Mouse (Mus musculus): ENCODE data around the gene Prkab2. TPM values are rescaled to one million over a fixed set of nuclear protein-coding genes. Genes with fewer than 3 reads are reported as not detected.
A peak's percentile ranks its signal among the peaks of the same experiment; 100 is the strongest.

Prkab2 gene
- polyA plus RNA-seq, 1 experiment from 2014 or later, result 8.7 TPM

DNA sequence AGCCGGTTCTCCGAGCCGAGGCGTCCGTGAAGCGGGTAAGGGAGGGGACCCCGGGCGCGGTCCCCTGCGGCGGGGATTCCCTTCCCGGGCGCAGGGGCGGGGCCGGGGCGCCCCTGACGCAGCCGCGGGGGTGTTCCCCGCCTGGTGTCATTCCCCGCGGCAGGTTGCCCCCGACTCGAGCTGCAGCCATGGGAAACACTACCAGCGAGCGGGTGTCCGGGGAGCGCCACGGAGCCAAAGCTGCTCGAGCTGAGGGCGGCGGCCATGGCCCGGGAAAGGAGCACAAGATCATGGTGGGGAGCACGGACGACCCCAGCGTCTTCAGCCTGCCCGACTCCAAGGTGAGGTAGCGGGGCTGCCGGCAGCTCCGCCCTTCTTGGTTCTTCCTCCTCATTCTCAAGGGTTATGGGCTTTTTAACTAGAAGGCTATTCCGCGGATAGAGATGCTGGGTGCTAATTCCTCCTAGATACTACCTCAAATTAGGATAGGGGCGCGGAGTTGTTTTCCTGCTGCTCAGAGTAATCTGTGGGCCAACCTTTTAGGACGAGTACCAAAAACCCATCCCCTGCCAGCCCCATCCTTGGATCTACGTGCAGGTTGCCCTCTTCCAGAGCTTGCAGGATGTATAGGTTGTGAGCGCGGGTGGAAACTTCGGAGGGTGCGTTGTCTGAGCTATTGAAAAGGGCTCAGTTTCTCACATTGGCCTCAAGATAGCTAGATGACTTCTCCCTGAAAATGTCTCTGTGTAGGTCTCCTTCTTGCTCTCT lies 617 bp downstream of the Prkab2 start:
- no peaks in the 10 kb centered on the region for H3K9me3 ChIP-seq (ENCODE audit: control insufficient read depth, low read depth, low read length)
- peak; percentile 74; the same call in 1 of the 2 replicates for ATAC-seq (ENCODE audit: insufficient number of reproducible peaks, insufficient read depth, low FRiP score, low read depth)
- H3K4me1 ChIP-seq (ENCODE audit: control insufficient read depth, insufficient read depth, low read length), result peaks cover 11% of the 10 kb centered on the region; the same call in 1 of the 2 replicates
- no peaks in the 10 kb centered on the region for H3K27me3 ChIP-seq (ENCODE audit: control insufficient read depth, insufficient read depth, low read length)
- H3K4me2 ChIP-seq (replicated peaks; ENCODE audit: low read depth, low read length), result peak overlapping the region; percentile 91
- H3K36me3 ChIP-seq (ENCODE audit: control insufficient read depth, insufficient read depth, low read length), result 0 out of 2 replicates have a peak, but pooled peaks cover 3% of the 10 kb centered on the region
- peak overlapping the region; percentile 86 for H3K4me3 ChIP-seq (ENCODE audit: low read depth, low read length)
- 0 out of 2 replicates have a peak overlapping the region, but pooled peaks have one; percentile 33 for H3K27ac ChIP-seq (ENCODE audit: low read length)
- WGBS, result 1% methylated on average over 49 of the region's 50 CpGs
- H3K9ac ChIP-seq (replicated peaks; ENCODE audit: low read depth, low read length), result peak overlapping the region; percentile 64

DNA sequence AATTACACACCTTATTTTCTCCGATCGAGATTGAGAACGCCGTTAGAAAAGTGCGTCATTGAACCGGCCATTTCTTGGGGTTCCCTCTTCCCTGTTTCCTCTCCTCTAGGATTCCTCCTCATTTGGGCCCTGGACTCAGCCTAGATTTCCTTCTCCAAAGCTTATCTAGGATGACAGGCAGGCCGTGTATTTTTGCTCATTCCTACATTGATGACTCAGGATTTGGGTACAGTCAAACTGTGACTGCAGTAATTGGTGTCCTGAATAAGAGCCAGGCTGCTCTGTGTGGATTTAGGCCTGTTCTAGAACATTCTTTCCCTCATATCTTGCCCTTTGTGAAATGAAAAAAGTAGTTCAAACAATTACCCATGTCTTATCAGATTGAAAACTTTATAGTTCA lies 1.8 kb downstream of the Prkab2 start:
- WGBS, result 89% methylated on average over 7 of the region's 7 CpGs
- Histone ChIP-seq H3K36me3 (ENCODE audit: control insufficient read depth, insufficient read depth, low read length) (peaks cover 13% of the 10 kb centered on the region; the same call in 1 of the 2 replicates), H3K4me3 (ENCODE audit: low read depth, low read length) (no peak overlapping the region), H3K4me2 (replicated peaks; ENCODE audit: low read depth, low read length) (peak overlapping the region; percentile 91; the same call in 1 of the 2 replicates), H3K27me3 (ENCODE audit: control insufficient read depth, insufficient read depth, low read length) (no peaks in the 10 kb centered on the region), H3K9ac (replicated peaks; ENCODE audit: low read depth, low read length) (no peak overlapping the region), H3K4me1 (ENCODE audit: control insufficient read depth, insufficient read depth, low read length) (peaks cover 11% of the 10 kb centered on the region; the same call in 1 of the 2 replicates), H3K27ac (ENCODE audit: low read length) (no peak overlapping the region), H3K9me3 (ENCODE audit: control insufficient read depth, low read depth, low read length) (no peaks in the 10 kb centered on the region)
- no peak for ATAC-seq (ENCODE audit: insufficient number of reproducible peaks, insufficient read depth, low FRiP score, low read depth)

DNA sequence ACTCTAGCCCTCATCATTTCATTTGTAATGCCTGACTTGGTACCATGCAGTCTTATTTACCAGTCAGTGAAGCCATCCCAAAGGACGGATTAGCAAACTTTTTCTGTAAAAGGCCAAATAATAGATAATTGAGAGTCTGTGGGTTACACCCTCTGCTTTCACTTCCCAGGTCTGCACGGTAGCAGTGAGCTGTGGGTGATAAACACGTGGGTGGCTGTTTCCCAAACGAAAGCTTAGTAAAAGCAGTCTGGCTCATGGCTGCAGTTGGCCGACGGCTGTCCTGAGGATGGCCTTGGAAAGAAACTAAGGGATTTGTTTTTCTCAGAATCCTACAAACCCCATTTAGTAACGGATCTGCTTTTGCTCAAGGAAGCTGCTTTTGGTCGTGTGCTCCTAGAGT lies 3.2 kb downstream of the Prkab2 start:
- peaks cover 11% of the 10 kb centered on the region; the same call in 1 of the 2 replicates for H3K4me1 ChIP-seq (ENCODE audit: control insufficient read depth, insufficient read depth, low read length)
- 66% methylated on average over 8 of the region's 8 CpGs for WGBS
- no peak overlapping the region for H3K9ac ChIP-seq (replicated peaks; ENCODE audit: low read depth, low read length)
- no peaks in the 10 kb centered on the region for H3K9me3 ChIP-seq (ENCODE audit: control insufficient read depth, low read depth, low read length)
- no peak overlapping the region for H3K4me3 ChIP-seq (ENCODE audit: low read depth, low read length)
- no peaks in the 10 kb centered on the region for H3K27me3 ChIP-seq (ENCODE audit: control insufficient read depth, insufficient read depth, low read length)
- no peak overlapping the region for H3K4me2 ChIP-seq (replicated peaks; ENCODE audit: low read depth, low read length)
- H3K36me3 ChIP-seq (ENCODE audit: control insufficient read depth, insufficient read depth, low read length), result peaks cover 13% of the 10 kb centered on the region; the same call in 1 of the 2 replicates
- ATAC-seq (ENCODE audit: insufficient number of reproducible peaks, insufficient read depth, low FRiP score, low read depth), result no peak
- H3K27ac ChIP-seq (ENCODE audit: low read length), result no peak overlapping the region

DNA sequence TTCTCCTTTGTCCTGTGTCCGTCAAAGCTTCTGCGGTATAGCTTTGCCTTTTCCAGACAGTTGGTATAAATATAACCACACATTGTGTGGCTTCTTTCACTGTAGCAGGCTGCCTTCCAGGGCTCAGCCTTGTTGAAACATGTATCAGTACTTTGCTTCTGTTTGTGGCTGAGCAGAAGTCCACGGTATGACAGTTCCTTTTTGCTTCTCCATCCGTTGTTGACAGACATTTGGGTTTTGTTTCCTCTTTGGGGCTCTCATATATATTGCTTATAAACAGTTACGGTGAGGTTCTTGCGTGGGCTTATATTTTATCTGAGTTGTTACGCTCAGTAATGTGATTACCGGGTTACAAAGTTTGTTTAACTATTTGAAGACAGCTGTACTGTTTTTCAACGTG lies 7.5 kb downstream of the Prkab2 start:
- Histone ChIP-seq H3K27ac (ENCODE audit: low read length) (no peak overlapping the region), H3K4me2 (replicated peaks; ENCODE audit: low read depth, low read length) (no peak overlapping the region), H3K9ac (replicated peaks; ENCODE audit: low read depth, low read length) (no peak overlapping the region), H3K4me3 (ENCODE audit: low read depth, low read length) (no peak overlapping the region), H3K4me1 (ENCODE audit: control insufficient read depth, insufficient read depth, low read length) (no peaks in the 10 kb centered on the region), H3K27me3 (ENCODE audit: control insufficient read depth, insufficient read depth, low read length) (no peaks in the 10 kb centered on the region), H3K36me3 (ENCODE audit: control insufficient read depth, insufficient read depth, low read length) (peaks cover 30% of the 10 kb centered on the region), H3K9me3 (ENCODE audit: control insufficient read depth, low read depth, low read length) (no peaks in the 10 kb centered on the region)
- no peak for ATAC-seq (ENCODE audit: insufficient number of reproducible peaks, insufficient read depth, low FRiP score, low read depth)
- 61% methylated on average over 9 of the region's 9 CpGs for WGBS

DNA sequence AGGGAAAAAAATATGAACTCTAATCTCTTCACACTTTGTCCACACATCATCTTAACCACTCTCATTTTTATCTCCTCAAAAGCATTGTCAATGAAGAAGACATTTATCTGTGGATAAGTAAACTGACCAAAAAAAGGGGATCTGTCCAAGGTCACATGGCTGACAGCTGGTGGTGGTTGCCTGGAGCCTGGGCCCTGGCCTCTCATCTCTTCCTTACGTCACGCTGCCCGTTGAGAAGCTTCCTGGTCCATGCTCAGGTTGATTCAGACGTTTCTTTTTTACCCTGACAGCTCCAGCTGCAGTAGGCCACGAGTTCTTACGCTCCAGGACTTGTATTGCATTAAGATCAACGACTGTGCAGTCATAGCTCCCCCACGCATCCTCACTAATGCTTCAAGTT lies 8.2 kb downstream of the Prkab2 start:
- Histone ChIP-seq H3K9ac (replicated peaks; ENCODE audit: low read depth, low read length) (no peak overlapping the region), H3K27ac (ENCODE audit: low read length) (no peak overlapping the region), H3K27me3 (ENCODE audit: control insufficient read depth, insufficient read depth, low read length) (no peaks in the 10 kb centered on the region), H3K9me3 (ENCODE audit: control insufficient read depth, low read depth, low read length) (no peaks in the 10 kb centered on the region), H3K36me3 (ENCODE audit: control insufficient read depth, insufficient read depth, low read length) (peaks cover 30% of the 10 kb centered on the region), H3K4me1 (ENCODE audit: control insufficient read depth, insufficient read depth, low read length) (no peaks in the 10 kb centered on the region), H3K4me3 (ENCODE audit: low read depth, low read length) (no peak overlapping the region), H3K4me2 (replicated peaks; ENCODE audit: low read depth, low read length) (no peak overlapping the region)
- 60% methylated on average over 8 of the region's 8 CpGs for WGBS
- no peak for ATAC-seq (ENCODE audit: insufficient number of reproducible peaks, insufficient read depth, low FRiP score, low read depth)

DNA sequence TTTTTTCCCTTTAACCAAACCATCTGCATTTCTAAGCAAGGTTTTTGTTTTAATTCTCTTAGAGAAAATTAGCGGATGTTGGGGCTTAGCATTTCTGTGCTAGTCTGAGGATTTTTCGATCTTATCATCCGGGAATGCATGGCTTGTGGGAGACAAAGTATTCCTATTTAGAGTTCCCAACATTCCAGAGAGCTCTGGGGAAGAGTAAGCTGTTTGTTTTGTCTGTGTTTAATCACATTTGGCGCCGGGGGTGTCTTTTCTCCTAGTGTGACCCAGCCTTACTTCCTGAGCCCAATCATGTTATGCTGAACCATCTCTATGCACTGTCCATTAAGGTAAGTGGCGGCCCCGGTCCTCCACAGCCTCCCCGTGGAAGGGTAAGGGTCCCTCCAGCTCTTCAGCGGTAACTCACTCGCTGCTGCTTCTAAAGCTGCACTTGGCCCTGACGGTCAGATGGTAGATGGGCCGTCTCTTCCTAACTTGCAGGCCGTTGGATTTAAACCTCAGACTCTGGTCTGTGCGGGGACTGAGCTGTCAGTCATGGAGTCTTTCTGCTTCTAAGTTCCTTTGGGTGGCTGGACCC lies 9.2 kb downstream of the Prkab2 start:
- Histone ChIP-seq H3K36me3 (ENCODE audit: control insufficient read depth, insufficient read depth, low read length) (peaks cover 30% of the 10 kb centered on the region), H3K9me3 (ENCODE audit: control insufficient read depth, low read depth, low read length) (no peaks in the 10 kb centered on the region), H3K27ac (ENCODE audit: low read length) (no peak overlapping the region), H3K4me1 (ENCODE audit: control insufficient read depth, insufficient read depth, low read length) (no peaks in the 10 kb centered on the region), H3K27me3 (ENCODE audit: control insufficient read depth, insufficient read depth, low read length) (no peaks in the 10 kb centered on the region), H3K4me2 (replicated peaks; ENCODE audit: low read depth, low read length) (no peak overlapping the region), H3K9ac (replicated peaks; ENCODE audit: low read depth, low read length) (no peak overlapping the region), H3K4me3 (ENCODE audit: low read depth, low read length) (no peak overlapping the region)
- WGBS, result 62% methylated on average over 14 of the region's 14 CpGs
- no peak for ATAC-seq (ENCODE audit: insufficient number of reproducible peaks, insufficient read depth, low FRiP score, low read depth)

DNA sequence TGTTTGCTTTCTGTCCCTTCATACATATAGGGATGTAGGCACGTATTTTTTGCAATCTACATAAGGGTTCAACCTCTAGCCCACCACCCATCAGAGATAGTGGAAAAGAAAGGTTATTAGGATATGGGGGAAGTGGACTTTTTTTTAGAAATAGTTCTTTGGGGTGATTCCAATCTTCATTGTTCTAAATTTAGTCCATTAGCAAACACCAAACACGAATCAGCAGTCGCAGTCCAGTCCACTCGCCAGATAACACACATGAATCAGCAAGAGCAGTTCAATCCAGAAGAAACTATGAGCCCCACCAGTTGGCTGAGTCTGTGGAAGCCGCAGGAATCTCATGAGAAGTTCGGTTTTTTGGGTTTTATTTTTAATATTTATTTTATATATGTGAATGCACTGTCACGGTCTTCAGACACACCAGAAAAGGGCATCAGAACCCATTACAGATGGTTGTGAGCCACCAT lies 16.7 kb downstream of the Prkab2 start, which contains the start of gene Gm17651:
Gene Gm17651, minus strand, starts transcription at position 51 of the 467 bp plus-strand sequence.
- Histone ChIP-seq H3K36me3 (ENCODE audit: control insufficient read depth, insufficient read depth, low read length) (peaks cover 8% of the 10 kb centered on the region; the same call in 1 of the 2 replicates), H3K27ac (ENCODE audit: low read length) (no peak within 1 kb of the TSS), H3K4me1 (ENCODE audit: control insufficient read depth, insufficient read depth, low read length) (no peaks in the 10 kb centered on the region), H3K4me2 (replicated peaks; ENCODE audit: low read depth, low read length) (no peak within 1 kb of the TSS), H3K9me3 (ENCODE audit: control insufficient read depth, low read depth, low read length) (no peaks in the 10 kb centered on the region), H3K27me3 (ENCODE audit: control insufficient read depth, insufficient read depth, low read length) (no peaks in the 10 kb centered on the region), H3K4me3 (ENCODE audit: low read depth, low read length) (no peak within 1 kb of the TSS), H3K9ac (replicated peaks; ENCODE audit: low read depth, low read length) (no peak within 1 kb of the TSS)
- ATAC-seq (ENCODE audit: insufficient number of reproducible peaks, insufficient read depth, low FRiP score, low read depth), result no peak
- 82% methylated on average over 7 of the region's 7 CpGs for WGBS

DNA sequence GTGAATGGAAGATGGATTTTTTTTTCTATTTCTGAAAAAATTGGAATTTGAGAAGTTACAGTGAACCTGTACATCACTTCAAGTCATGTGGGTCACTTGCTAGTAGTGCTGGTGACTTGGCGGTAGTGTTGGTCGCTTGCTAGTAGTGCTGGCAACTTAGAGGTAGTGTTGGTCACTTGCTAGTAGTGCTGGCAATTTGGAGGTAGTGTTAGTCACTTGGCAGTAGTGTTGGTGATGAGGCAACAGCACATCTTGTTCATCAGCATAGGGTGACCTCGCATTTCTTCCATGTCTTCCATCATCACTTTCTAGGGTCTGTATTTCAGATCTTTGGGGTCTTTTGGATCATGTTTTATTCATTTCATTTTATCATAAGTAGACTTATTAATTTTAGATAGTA lies 18.1 kb downstream of the Prkab2 start:
- Histone ChIP-seq H3K4me3 (ENCODE audit: low read depth, low read length) (no peak overlapping the region), H3K9ac (replicated peaks; ENCODE audit: low read depth, low read length) (no peak overlapping the region), H3K4me2 (replicated peaks; ENCODE audit: low read depth, low read length) (no peak overlapping the region), H3K4me1 (ENCODE audit: control insufficient read depth, insufficient read depth, low read length) (no peaks in the 10 kb centered on the region), H3K27ac (ENCODE audit: low read length) (no peak overlapping the region), H3K9me3 (ENCODE audit: control insufficient read depth, low read depth, low read length) (no peaks in the 10 kb centered on the region), H3K36me3 (ENCODE audit: control insufficient read depth, insufficient read depth, low read length) (no peaks in the 10 kb centered on the region), H3K27me3 (ENCODE audit: control insufficient read depth, insufficient read depth, low read length) (no peaks in the 10 kb centered on the region)
- WGBS, result 91% methylated on average over 3 of the region's 3 CpGs
- ATAC-seq (ENCODE audit: insufficient number of reproducible peaks, insufficient read depth, low FRiP score, low read depth), result no peak
